Mouse (Mus musculus) heart, embryonic 16.5 days (tissue): ENCODE data around the gene Hint2. TPM values are rescaled to one million over a fixed set of nuclear protein-coding genes. Genes with fewer than 3 reads are reported as not detected.

Experiments used
- ATAC-seq: fragments of 200-750 bp; cut with Nextera tagmentation; replicated peaks from 2 replicates; pipeline ENCODE4 v1.8.0; 2017; ENCODE audit warnings: moderate number of reproducible peaks; ENCODE audit not compliant: insufficient read depth, low FRiP score; ENCODE audit errors: extremely low read depth
- H3K27ac ChIP-seq: fragments of 300-500 bp; sonication (generic); 2 replicates; pipeline ENCODE4 v1.5.1; 2014; ENCODE audit warnings: mild to moderate bottlenecking, low read length, control low read depth, moderate library complexity
- H3K27me3 ChIP-seq: fragments of 300-500 bp; sonication (generic); 2 replicates; pipeline ENCODE4 v1.6.1; 2014; ENCODE audit warnings: low read length, mixed read lengths; ENCODE audit not compliant: control insufficient read depth, insufficient read depth
- H3K36me3 ChIP-seq: fragments of 300-500 bp; sonication (generic); 2 replicates; pipeline ENCODE4 v1.6.1; 2014; ENCODE audit not compliant: control insufficient read depth, insufficient read depth
- H3K4me1 ChIP-seq: fragments of 300-500 bp; sonication (generic); 2 replicates; pipeline ENCODE4 v1.6.1; 2014; ENCODE audit warnings: low read length, mixed read lengths; ENCODE audit not compliant: control insufficient read depth, insufficient read depth
- H3K4me2 ChIP-seq: fragments of 300-500 bp; sonication (generic); 2 replicates; pipeline ENCODE4 v1.6.1; 2014; ENCODE audit warnings: low read depth, mild to moderate bottlenecking, control low read depth, low read length
- H3K4me3 ChIP-seq: fragments of 300-500 bp; sonication (generic); 2 replicates; pipeline ENCODE4 v1.5.1; 2014; ENCODE audit warnings: mild to moderate bottlenecking, control low read depth, low read length
- H3K9ac ChIP-seq: fragments of 300-500 bp; sonication (generic); 2 replicates; pipeline ENCODE4 v1.6.1; 2014; ENCODE audit warnings: low read length, control low read depth
- H3K9me3 ChIP-seq: fragments of 300-500 bp; sonication (generic); replicated peaks from 2 replicates; pipeline ENCODE4 v1.6.1; 2016; ENCODE audit warnings: low read length; ENCODE audit not compliant: control insufficient read depth
- WGBS: fragments of 180-500 bp; shearing (Covaris S2); extraction: QIAGEN DNeasy Blood & Tissue Kit; methylation state at CpG from one replicate; pipeline ENCODE4 v1.1.7; 2014; 5-methylcytosine and 5-hydroxymethylcytosine counted together
- polyA plus RNA-seq: library from polyadenylated mRNA; unstranded; fragments of >200 nt; fragmentation: Nextera tagmentation; extraction: Ambion mirVana; gene quantifications from 2 replicates; pipeline ENCODE4 v1.2.1, GENCODE M21; 2015

Hint2 gene
- 172 and 185 TPM in 2 replicates for polyA plus RNA-seq

DNA sequence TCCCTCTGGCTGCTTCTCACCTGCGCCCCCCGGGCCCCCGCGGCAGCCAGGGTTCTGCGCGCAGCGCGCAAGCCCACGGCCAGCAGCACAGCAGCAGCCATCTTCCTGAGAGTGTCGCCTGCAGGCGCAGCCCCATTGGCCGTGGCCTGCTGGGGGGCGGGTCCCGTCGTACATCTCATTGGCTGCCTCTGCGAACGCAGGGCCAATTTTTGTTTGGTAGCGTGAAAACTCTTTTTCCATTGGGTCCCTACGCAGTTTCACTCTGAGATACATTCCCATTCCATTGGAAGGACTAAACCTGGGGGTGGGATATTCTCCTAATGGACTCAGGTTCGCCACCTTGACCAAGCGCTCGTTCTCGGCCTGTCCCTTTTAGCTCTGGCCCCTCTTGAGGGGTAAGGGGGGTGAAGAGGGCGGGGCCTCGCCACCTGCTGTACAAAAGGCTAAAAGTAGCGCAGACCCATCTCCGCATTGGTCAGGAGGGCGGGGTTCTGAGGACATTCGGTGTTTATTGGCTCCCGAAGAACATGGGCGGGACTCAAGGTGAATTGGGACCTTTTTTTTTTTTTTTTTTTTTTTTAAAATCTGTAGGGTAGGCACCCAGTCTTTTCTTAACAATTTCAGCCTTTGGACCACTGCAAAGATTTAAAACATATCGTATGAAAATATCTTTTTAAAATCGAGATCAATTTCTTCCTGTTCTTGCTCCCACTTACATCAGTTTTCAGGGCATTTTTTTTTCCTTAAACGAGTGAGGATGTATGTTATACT, at the start of gene Hint2:
Hint2 (minus strand) TSS at position 128 of the 771 bp plus-strand sequence.
- under 1% methylated on average over 34 of the region's 34 CpGs for WGBS
- Histone ChIP-seq H3K4me3 (peak within 1 kb of the TSS; percentile 68), H3K4me1 (peaks cover 4% of the 10 kb centered on the region), H3K9ac (peak within 1 kb of the TSS; percentile 85), H3K4me2 (peak within 1 kb of the TSS; percentile 68), H3K36me3 (no peaks in the 10 kb centered on the region), H3K9me3 (no peaks in the 10 kb centered on the region), H3K27ac (peak within 1 kb of the TSS; percentile 88), H3K27me3 (no peaks in the 10 kb centered on the region)
- peak; percentile 96 for ATAC-seq

- no peaks in the 10 kb centered on the region for H3K27me3 ChIP-seq
- H3K4me2 ChIP-seq, result no peak overlapping the region
- no peak for ATAC-seq
- 70% methylated on average over 13 of the region's 13 CpGs for WGBS
- no peaks in the 10 kb centered on the region for H3K9me3 ChIP-seq
- no peaks in the 10 kb centered on the region for H3K36me3 ChIP-seq
- H3K27ac ChIP-seq, result no peak overlapping the region
- no peaks in the 10 kb centered on the region; the same call in none of the 2 replicates for H3K4me1 ChIP-seq
- no peak overlapping the region for H3K4me3 ChIP-seq
- H3K9ac ChIP-seq, result no peak overlapping the region
Measured at GRCm38 (mm10) chr4:43705991-43706390, 49.7 kb upstream of the Hint2 start.

DNA sequence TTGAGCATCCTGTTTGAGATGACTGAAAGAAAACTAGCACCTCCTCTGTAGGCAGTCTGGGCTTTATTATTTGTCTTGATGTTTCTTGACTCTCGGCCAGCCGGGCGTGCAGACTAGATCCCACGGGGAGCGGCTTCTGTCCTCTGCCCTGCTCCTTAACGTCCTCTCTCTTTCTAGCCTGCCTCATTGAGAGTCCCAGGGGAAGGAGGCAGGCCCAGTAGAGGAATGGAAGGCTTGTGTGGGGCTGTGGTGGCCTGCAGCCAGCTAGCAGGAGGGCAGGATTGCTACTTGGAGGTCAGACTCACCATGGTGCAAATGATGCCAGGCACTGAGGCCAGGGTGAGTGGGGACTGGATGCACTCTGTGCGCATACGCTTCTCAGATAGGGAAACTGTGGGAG, 47.6 kb upstream of the Hint2 start:
- Histone ChIP-seq H3K27ac (no peak overlapping the region), H3K27me3 (no peaks in the 10 kb centered on the region), H3K9ac (no peak overlapping the region), H3K36me3 (no peaks in the 10 kb centered on the region), H3K4me3 (no peak overlapping the region), H3K4me1 (no peaks in the 10 kb centered on the region), H3K4me2 (no peak overlapping the region), H3K9me3 (no peaks in the 10 kb centered on the region)
- WGBS, result 74% methylated on average over 8 of the region's 8 CpGs
- ATAC-seq, result no peak

DNA sequence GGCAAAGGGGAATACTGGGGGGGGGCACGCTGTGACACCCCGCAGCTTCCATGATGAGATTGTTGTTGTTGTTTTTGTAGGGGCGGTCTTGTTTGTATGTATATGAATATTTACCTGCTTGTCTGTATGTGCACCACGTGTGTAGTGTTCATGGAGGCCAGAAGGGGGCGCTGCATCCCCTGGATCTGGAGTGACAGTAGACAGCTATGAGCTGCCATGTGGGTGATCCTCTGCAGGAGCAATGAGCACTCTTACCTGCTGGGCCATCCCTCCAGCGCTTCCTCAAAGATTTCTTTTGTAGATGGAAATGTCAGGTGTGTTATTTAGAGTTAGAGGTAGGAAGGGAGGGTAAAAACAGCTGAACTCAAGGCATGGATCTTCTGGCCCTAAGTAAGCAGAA, 47.2 kb upstream of the Hint2 start:
- Histone ChIP-seq H3K9me3 (no peaks in the 10 kb centered on the region), H3K36me3 (no peaks in the 10 kb centered on the region), H3K4me3 (no peak overlapping the region), H3K27me3 (no peaks in the 10 kb centered on the region), H3K27ac (no peak overlapping the region), H3K9ac (no peak overlapping the region), H3K4me2 (no peak overlapping the region), H3K4me1 (no peaks in the 10 kb centered on the region)
- WGBS, result 71% methylated on average over 6 of the region's 6 CpGs
- no peak for ATAC-seq

GRCm38 (mm10) chr4:43700707-43701106, 44.4 kb upstream of the Hint2 start, which contains the start of gene Olfr70:
Gene Olfr70, minus strand, starts transcription at chr4:43700807.
- no peak within 1 kb of the TSS for H3K9ac ChIP-seq
- no peak within 1 kb of the TSS for H3K4me2 ChIP-seq
- H3K9me3 ChIP-seq, result no peaks in the 10 kb centered on the region
- peaks cover 2% of the 10 kb centered on the region; the same call in 1 of the 2 replicates for H3K4me1 ChIP-seq
- no peak within 1 kb of the TSS for H3K27ac ChIP-seq
- no peak for ATAC-seq
- H3K27me3 ChIP-seq, result no peaks in the 10 kb centered on the region
- WGBS, result 81% methylated on average over 6 of the region's 6 CpGs
- H3K36me3 ChIP-seq, result no peaks in the 10 kb centered on the region
- H3K4me3 ChIP-seq, result no peak within 1 kb of the TSS

GRCm38 (mm10) chr4:43696561-43696960, 40.3 kb upstream of the Hint2 start:
- Histone ChIP-seq H3K36me3 (no peaks in the 10 kb centered on the region), H3K27ac (no peak overlapping the region), H3K4me2 (no peak overlapping the region), H3K4me1 (peaks cover 19% of the 10 kb centered on the region), H3K4me3 (no peak overlapping the region), H3K27me3 (no peaks in the 10 kb centered on the region), H3K9ac (no peak overlapping the region), H3K9me3 (no peaks in the 10 kb centered on the region)
- ATAC-seq, result no peak
- WGBS, result 80% methylated on average over 13 of the region's 13 CpGs

DNA sequence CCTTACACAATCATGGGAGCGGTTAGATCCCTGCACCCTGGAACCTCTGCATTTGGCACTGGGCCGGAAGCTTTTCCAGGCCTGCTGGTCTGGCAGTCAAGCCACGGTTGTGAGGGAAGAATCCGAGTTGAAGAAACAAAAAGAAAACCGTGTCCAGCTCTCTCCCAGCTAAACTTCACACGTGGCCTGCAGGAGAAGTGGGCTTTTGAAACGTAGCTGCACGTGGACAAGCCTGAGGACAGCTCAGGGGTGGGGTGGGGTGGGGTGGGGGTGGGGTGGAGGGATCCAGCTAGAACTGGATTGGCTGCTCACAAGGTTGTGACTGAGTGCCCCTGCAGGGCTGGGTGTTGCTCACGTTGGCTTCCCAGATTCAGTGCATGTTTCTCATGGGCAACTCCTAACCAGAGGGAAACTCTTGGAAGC, 39.0 kb upstream of the Hint2 start:
- H3K36me3 ChIP-seq, result no peaks in the 10 kb centered on the region
- peak; percentile 65; the same call in 1 of the 2 replicates for ATAC-seq
- H3K4me1 ChIP-seq, result peaks cover 19% of the 10 kb centered on the region
- WGBS, result 11% methylated on average over 9 of the region's 9 CpGs
- H3K9me3 ChIP-seq, result no peaks in the 10 kb centered on the region
- H3K4me2 ChIP-seq, result no peak overlapping the region
- H3K27ac ChIP-seq, result 0 out of 2 replicates have a peak overlapping the region, but pooled peaks have one; percentile 6
- H3K4me3 ChIP-seq, result no peak overlapping the region
- no peaks in the 10 kb centered on the region for H3K27me3 ChIP-seq
- H3K9ac ChIP-seq, result 0 out of 2 replicates have a peak overlapping the region, but pooled peaks have one; percentile 14

- 79% methylated on average over 1 of the region's 1 CpGs for WGBS
- no peak for ATAC-seq
- H3K4me3 ChIP-seq, result no peak overlapping the region
- peaks cover 19% of the 10 kb centered on the region for H3K4me1 ChIP-seq
- H3K36me3 ChIP-seq, result no peaks in the 10 kb centered on the region
- H3K9ac ChIP-seq, result 0 out of 2 replicates have a peak overlapping the region, but pooled peaks have one; percentile 14
- H3K4me2 ChIP-seq, result no peak overlapping the region
- no peaks in the 10 kb centered on the region for H3K27me3 ChIP-seq
- no peak overlapping the region for H3K27ac ChIP-seq
- H3K9me3 ChIP-seq, result no peaks in the 10 kb centered on the region
Measured at GRCm38 (mm10) chr4:43694439-43695248, 38.4 kb upstream of the Hint2 start.

- Histone ChIP-seq H3K36me3 (no peaks in the 10 kb centered on the region), H3K27me3 (no peaks in the 10 kb centered on the region), H3K27ac (no peak overlapping the region), H3K9me3 (no peaks in the 10 kb centered on the region), H3K4me3 (no peak overlapping the region), H3K4me1 (peaks cover 19% of the 10 kb centered on the region), H3K9ac (no peak overlapping the region), H3K4me2 (no peak overlapping the region)
- ATAC-seq, result peak; percentile 61
- WGBS, result 45% methylated on average over 5 of the region's 5 CpGs
Measured at GRCm38 (mm10) chr4:43693806-43694241, 37.6 kb upstream of the Hint2 start.
